Mouse (Mus musculus): Measurements from ENCODE around the gene Csmd2. TPM values are rescaled to one million over a fixed set of nuclear protein-coding genes. Genes with fewer than 3 reads are reported as not detected.

Gene Csmd2
- total RNA-seq, 2 experiments from 2014 or later, result not detected

DNA sequence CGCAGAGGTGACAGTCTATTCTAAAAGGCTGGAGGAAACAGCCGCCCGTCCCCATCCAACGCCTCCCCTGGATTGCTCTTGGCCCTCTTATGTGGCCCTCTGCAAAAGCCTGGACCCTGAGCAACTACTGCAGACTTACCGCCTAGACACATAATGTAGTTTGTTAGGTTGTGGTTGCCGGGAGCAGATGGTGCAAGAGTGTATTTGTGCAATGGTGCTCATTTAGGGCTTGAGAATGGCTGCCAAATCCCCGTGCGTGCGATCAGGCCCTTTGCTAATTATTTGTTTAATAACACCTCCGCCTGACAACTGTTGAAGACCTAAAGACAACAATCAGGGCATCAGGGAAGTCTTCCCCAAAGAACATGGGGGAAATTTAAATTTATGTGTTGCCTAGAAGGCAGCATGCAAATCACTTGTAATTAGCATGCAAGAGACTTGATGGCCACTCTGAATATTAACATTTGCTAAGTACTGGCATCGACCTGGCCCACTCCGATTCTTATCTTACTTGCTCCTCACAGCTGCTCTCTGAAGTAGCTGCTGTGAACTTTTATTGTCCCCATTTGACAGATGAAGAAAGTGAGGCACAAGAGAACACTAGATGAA, 147.5 kb downstream of the Csmd2 start:
- no peak for ATAC-seq (ENCODE audit: poor library complexity, severe bottlenecking)

DNA sequence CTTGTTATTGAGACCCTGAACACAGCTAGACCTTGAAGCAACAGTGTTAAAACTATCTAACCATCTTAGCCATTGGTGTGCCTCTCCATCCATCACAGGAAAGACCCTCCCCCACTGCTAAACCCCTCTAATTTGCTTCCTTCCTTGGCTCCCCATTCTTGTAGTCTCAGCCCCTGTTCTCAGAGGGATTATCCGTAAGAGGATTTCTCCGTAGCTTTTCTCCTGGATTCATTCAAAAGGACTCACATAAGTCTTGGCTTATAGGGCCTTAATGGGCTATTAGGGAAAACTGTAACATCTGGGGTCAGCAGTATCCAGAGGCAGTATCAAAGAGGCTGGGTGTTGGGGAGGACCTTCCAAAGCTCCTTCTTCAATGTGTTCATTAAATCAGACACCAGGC, 152.3 kb downstream of the Csmd2 start:
- ATAC-seq (ENCODE audit: poor library complexity, severe bottlenecking), result no peak

DNA sequence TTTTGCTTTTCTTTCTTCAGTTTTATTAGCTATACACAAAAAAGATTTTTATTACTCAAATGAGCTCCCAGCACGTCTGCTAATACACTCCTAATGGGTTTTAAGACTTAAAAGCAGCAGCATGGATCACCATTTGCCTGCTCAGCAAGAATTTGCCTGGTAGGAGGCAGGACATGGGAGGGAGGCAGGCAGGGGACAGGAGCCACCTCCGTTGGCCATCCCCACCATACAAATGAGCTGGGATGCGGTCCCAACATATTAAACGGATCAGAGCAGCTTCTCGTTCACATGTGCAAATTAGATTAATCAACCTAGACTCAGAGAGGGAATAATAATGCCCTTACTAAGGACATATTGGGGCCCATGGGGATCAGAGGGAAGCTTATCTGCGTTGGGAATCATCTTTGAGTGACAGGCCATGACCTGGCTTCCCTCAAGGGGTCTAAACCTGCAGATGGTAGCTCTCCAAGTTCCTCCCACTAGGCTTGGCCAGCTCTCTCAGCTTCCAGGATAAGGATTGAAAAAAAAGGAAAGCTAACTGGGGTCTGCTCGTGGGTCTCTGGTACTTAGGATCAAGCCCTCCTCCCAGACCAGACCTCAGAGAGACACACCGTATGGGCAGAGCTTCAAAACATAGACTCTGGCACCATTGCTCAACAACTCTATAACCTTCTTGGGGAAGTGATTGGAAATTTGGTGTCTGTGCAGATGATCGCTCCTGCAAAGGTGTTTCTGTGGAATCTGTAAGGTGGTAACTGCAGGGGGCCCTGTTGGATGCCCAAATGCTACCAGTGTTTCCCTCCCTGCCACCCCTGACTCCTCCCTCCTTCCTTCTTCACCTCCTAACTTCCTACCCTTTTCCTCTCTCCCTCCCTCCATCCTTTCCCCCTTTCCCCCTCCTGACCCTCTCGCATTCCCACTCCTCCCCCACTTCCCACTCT, 153.8 kb downstream of the Csmd2 start:
- no peak for ATAC-seq (ENCODE audit: poor library complexity, severe bottlenecking)

DNA sequence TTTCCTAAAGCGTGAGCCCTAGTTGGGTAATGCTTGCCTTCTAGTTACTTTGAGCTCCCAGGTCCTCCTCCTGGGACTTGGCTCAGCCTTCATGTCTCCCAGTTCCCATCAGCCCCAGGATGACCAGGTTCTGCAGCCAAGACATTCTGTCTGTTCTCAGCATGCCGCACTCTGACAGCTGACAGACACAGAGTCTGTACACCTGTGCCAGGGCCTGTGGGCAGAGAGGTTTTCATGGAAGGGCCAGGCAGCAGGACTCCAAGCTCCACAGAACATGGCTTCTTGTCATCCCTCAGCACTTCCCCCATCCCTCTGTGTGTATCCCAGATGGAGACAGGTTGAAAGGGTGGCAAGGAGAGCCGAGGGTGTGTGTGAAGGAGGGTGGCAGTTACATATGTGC, 154.6 kb downstream of the Csmd2 start:
- ATAC-seq (ENCODE audit: poor library complexity, severe bottlenecking), result no peak

DNA sequence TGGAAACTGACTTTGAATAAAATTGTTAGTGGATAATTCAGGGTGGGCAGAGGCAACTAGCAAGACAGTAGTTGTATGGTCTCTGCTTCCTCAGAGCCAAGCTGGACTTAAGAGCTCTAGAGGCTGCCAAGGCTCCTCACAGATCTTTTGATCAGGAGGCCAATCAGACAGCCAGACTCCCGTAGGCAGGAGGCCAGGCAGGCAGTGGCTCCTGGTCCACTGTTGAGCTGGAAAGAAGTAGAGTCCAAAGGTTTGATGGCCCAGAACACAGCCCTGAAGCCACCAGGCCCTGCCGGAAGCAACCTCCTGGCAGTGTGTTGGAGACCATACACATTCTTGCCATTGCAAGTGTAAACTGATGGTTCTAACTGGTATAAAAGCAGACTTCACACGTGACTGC, 155.5 kb downstream of the Csmd2 start:
- ATAC-seq (ENCODE audit: poor library complexity, severe bottlenecking), result no peak

DNA sequence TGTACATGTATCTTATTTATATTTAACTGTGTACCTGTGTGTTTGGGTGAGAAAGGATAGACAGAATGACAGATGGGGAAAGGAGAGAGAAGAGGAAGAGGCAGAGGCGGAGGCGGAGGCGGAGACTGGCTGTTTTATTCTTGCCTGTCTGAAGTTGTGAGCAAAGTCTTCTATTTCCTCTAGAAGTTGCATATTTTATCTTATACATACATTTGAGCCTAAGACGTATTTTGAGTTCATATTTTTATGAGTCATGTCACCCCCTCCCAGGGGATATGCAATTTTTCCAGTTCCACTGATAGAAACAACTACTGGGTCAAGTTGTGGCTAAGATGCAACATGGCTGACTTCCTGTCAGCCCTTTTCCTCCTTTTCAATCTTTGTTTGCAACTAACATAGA, 161.9 kb downstream of the Csmd2 start:
- ATAC-seq (ENCODE audit: poor library complexity, severe bottlenecking), result no peak

DNA sequence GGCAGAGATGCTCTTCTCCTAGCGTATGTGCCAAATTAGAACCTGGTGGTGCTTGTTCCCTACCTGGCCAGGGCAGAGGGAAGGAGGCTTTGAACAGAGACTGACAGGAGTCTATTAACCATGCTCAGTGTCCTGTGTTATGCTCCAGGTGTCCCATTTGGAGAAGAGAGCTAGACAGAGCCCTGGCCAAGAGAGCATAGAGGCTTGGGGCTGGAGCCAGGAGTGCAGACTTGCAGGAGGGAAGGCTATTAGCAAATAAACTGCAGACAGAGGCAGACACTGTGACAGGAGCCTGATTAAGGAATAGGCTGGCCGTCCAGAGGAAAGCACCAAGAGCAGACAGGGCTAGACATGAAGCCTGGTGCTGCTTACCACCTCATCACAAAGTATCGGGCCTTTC, 164.4 kb downstream of the Csmd2 start:
- ATAC-seq (ENCODE audit: poor library complexity, severe bottlenecking), result no peak

DNA sequence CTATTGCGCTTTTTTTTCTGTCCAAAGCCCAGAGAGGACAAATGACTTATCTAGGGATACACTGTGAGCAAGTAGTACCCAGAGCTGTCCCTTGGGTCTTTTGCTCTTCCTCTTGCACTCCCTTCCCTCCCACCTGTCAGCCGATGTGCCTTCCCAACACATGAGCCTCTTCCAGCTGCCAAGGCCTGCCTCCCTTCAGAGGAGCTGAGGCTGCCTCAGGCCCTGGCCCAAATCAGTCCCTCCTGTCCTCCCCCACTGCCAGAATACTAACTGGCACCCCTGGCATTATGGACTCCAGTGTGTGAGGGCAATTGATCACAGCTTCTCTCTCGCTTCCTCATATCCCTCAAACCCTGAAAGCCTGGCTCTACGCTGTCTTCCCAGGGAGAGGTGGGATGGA, 165.5 kb downstream of the Csmd2 start:
- no peak for ATAC-seq (ENCODE audit: poor library complexity, severe bottlenecking)

DNA sequence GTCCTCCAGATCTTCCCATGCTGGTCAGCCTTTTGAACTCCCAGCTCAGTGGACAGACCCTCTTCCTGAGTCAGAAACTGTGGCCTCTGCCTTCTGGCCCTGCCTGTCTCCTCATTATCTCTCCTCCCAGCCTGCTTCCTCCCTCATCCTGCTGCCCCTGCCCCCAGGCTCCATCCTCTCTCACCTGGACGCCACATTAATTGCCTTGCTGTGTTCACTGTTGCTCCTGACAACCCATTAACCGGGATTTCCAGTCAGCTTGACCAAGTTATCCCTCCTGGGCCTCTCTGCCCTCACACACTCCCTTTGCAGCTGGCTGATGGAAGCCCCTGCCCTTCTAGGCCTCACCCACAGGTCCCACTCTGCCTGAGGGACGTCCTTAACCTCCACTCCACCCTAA, 167.6 kb downstream of the Csmd2 start:
- no peak for ATAC-seq (ENCODE audit: poor library complexity, severe bottlenecking)

DNA sequence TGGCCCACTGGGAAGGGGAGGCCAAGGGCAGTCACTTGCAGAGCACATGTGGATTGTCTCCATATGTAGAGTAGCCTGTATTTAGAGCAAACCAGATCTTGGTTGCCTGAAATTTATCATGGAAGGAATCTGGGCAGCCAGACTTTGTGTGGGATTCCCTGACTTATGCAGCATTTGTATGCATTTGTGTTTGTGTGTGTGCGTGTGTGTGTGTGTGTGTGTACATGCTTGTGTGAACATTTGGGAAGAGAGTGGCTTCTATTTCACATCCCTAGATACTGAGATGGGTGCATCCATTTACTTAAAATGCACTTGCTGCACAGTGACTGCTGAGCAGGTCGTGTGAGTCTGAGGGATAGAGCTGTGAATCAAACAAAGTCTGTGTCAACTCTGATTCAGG, 173.0 kb downstream of the Csmd2 start:
- no peak for ATAC-seq (ENCODE audit: poor library complexity, severe bottlenecking)

DNA sequence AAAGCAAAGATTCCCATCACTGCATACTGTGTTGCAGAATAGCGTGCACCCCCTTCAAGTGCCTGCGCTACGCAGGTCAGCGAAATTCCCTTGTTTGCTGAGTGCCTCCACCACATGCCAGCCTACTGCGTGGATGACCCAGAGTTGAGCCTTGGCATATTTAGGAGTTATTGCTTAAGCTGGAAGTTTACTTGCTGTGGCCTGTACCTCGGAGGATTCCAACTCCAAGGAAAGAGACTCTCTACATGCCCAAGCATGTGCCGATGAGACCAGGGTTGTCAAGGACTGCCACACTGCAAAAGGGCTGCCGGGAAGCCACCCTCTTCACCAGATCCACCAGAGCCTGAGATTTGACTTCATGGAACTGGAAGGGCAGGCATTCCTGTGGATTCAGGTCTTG, 182.5 kb downstream of the Csmd2 start:
- ATAC-seq (ENCODE audit: poor library complexity, severe bottlenecking), result no peak

DNA sequence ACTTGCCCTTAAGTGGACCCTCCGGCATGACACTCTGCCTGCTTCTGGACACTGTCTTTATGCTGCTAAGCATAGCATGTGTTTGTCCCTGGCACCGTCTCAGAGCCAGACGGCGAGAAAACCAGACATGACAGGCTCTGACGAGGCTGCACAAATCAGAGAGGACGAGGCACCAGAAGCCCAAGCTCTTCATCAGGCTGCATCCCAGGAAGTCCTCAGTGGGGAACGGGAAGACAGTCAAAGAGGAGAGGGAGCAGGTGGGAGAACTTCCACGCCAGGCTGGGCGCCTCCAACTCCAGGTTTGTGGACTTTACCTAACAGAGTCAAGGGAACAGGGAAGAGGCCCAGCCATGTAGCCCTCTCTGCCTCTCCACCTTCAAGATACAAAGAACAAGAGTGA, 183.6 kb downstream of the Csmd2 start:
- no peak for ATAC-seq (ENCODE audit: poor library complexity, severe bottlenecking)

DNA sequence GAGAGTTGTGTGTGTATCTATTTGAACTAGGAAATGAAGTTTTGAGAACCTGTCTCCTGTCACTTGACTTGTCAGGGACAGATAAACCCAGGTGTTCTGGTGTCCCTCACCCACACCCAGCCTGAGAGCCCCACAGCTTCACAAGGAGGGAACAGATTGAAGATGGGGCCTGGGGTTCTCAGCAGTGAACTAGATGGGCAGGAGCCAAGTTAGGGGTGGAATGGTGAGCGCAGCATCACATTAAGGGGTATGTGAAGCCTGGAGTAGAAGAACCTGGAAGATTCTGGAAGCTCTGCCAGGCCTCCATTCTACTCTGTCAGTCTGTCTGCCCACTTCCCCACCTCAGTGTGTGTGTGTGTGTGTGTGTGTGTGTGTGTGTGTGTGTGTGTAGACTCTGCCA, 184.0 kb downstream of the Csmd2 start:
- ATAC-seq (ENCODE audit: poor library complexity, severe bottlenecking), result no peak

DNA sequence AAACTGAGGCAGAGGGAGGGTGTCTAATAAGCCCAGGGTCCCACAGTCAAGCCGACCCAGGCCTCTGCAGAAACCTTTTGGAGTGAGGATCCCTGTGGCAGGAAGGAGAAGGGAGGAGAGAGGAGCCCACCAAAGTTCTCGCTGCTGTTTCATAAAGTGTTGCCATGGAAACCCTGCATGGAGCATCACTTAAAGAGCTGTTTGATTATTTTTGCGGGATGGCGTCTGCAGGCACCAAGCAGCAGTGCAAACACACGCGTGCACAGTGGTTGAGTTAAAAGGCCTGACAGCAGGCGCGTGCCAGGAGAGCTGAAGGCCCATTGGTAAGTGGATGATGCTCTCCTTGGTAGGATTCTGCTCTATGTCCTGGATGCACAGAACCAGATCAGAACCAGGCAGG, 191.3 kb downstream of the Csmd2 start:
- no peak for ATAC-seq (ENCODE audit: poor library complexity, severe bottlenecking)

DNA sequence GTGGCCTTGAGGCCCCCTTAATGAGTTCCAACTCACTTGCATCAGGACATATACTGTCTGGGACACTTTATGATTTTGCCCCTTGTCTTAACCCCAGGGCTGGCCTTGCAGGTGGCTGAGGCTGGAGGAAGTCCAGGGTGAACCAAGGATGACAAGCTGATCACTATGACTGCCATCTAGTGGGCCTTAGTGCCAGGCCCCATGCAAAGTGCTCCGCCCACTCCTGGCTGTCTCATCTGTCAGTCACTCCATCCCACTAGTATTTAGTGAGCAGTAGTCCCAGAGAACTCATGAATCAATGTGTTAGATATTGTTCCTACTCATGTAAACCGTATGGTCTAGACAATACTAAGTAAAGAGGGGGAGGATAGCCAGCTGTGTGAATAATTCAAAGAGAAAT, 191.9 kb downstream of the Csmd2 start:
- ATAC-seq (ENCODE audit: poor library complexity, severe bottlenecking), result no peak

DNA sequence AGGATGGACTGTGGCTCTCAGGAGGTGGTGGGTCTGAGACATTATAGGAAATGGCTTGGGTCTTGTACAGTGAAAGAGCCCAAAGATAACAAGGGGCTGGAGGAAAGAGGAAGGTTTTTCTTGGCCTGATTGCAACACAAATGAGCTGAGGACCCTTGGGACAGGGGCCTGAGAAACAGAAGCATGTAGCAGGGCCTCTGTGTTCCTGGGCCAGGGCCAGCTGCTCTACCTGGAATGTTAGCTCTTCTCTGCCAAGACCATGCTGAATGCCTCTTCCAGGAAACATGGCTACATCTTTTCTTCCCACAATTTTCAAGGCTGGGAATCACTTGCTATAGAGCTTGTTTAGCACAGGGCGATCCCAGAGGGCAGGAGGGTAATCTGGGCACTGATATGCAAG, 197.1 kb downstream of the Csmd2 start:
- no peak for ATAC-seq (ENCODE audit: poor library complexity, severe bottlenecking)

DNA sequence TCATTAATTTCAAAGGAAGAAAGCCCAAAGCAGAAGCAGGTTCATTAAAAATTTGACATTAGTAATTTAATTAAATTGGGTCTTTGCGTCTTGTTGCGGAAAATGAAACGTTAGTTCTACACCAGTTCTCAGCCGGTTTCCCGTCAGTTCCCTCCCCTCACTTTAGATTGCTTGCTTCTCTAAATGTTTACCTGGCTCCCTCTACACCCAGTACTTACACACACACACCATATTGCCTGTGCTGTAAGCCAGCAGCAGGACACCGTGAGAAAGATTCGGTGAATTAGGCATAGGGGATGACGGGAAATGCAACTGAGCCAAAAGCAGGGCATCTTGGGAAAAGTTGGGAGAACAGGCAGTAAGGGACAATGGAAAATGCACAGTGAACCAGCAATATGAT, 206.8 kb downstream of the Csmd2 start:
- ATAC-seq (ENCODE audit: poor library complexity, severe bottlenecking), result no peak

DNA sequence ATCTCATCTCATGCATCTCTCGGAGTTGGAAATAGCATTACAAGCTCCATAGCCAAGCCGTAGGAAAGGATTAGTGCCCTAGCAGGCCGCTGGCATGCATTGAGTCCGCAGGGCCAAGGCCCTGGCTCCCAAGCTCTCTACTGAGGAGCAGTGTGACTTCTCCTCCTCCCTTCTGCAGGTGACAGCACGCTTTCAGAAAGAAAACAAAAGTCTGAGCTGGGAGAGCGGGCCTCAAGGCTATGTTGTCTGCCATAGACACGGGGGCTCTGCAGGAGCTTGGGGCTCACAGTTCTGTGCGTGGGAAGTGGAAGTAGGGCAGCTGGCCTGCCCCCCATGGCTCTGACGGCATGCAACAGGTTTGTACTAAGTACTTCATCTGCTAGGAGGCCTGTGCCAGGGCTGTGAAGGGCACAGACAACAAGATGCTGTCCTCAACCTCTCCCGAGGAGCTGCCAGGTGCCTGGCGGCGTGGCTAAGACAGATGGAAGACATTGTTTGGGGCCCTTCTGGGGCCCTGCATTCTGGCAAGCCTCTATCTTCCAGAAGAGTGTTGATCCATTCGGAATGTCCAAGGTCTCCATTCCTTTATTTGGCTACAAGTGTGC, 230.4 kb downstream of the Csmd2 start:
- ATAC-seq (ENCODE audit: poor library complexity, severe bottlenecking), result no peak

DNA sequence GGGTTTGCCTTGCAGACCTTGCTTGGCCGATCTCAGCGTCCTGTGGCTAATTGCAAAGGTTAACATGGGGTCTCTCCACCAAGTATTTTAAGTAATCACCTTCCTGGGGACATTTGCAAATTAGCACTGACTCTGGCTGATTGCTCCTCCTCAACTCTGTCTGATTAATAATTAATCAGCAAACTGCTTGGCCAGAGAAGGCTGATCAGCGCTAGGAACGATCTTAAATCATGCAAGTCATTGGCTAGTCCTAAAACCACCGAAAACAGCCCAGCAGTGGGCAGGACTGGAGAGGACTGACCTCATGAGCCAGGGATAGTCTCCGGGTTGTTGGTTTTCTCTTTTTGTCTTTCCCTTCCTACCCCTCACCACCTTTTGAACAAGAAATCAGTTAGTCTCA, 236.8 kb downstream of the Csmd2 start:
- no peak for ATAC-seq (ENCODE audit: poor library complexity, severe bottlenecking)

DNA sequence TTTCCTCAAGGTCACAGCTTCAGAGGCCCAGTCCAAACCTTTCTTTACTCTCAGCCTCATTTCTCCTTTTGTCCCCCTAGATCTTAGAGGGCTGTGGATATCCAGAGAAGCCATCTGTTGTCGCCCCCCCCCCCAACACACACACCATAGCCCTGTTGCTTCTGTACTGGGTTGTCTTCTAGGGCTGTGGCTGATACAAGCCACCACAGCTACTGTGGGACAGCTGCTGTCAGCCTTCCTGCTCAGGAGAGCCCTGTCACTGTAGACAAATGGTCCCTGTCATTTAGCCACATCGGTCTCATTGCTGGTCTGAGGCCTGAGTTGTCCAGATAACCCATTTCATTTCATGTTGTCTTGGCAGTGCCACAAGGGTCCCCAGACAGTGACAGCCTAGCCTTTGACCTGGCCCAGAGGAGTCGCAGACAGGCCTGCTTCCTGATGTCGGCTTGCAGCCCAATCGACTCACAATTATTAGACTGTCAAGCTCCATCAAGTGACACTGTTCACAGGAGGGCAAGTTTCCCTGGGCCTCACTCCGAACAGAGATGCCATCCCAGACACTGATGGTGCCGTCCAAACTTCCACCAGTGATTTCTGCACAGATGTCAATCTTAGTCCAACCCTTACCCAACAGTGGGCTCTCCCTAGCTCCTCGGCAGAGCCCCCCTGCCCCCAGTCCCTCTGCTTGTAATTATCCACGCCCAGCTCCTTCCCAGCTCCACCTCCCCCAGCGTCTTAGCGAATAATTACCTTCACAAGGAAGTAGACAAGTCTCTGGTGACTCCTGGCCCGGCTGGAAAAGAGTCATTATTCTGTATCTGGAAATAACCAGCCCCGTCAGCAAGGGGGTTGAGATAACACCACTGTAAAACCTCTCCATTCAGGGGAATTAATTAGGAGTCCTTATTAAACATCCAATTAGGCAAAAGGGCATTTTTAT, 240.0 kb downstream of the Csmd2 start:
- no peak for ATAC-seq (ENCODE audit: poor library complexity, severe bottlenecking)

DNA sequence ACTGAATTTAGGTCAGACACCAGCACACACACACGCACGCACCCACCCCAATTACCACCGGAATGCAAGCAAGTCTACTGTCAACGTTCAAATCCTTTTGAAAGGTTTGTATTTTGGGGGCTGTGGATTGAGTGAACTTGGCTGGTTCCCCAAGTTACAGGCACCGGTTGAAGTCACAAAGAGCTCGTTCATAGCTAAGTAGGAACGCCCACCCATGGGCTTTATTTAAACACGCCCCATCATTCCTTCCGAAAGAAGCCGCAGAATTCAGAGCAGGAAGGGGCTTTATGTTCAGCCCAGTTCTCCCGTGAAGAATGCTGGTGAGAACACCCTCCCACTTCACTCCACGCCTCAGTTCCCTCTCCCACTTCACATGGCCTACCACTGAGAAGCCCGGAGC, 245.8 kb downstream of the Csmd2 start:
- no peak for ATAC-seq (ENCODE audit: poor library complexity, severe bottlenecking)

Measured in megakaryocyte, adult 5-6 weeks (primary cell).